Mouse (Mus musculus) kidney, adult 2 months (tissue): ENCODE measurements around the gene Fgf18. TPM values are rescaled to one million over a fixed set of nuclear protein-coding genes. Genes with fewer than 3 reads are reported as not detected.

Experiments used
- DNase-seq: peaks from one replicate; pipeline ENCODE4 v3.0.0; 2021
- H3K27ac ChIP-seq: fragments of 200-500 bp; 2 replicates; pipeline ENCODE4 v1.5.1; 2012; ENCODE audit warnings: low read depth, low read length, control low read depth, inconsistent platforms; ENCODE audit not compliant: insufficient read depth
- H3K27me3 ChIP-seq: fragments of 200-500 bp; replicated peaks from 2 replicates; pipeline ENCODE4 v1.6.1; 2012; ENCODE audit warnings: mild to moderate bottlenecking, moderate library complexity, low read length, inconsistent platforms; ENCODE audit not compliant: control insufficient read depth, insufficient read depth
- H3K36me3 ChIP-seq: fragments of 200-500 bp; 2 replicates; pipeline ENCODE4 v1.6.1; 2012; ENCODE audit warnings: mild to moderate bottlenecking, moderate library complexity, low read length, inconsistent platforms; ENCODE audit not compliant: control insufficient read depth, insufficient read depth
- H3K4me1 ChIP-seq: fragments of 200-500 bp; 2 replicates; pipeline ENCODE4 v1.6.1; 2011; ENCODE audit warnings: low read length; ENCODE audit not compliant: control insufficient read depth, insufficient read depth
- H3K4me3 ChIP-seq: fragments of 200-500 bp; 2 replicates; pipeline ENCODE4 v1.5.1; 2011; ENCODE audit warnings: mild to moderate bottlenecking, low read depth, low read length, control low read depth; ENCODE audit not compliant: insufficient read depth
- CTCF ChIP-seq: fragments of 200-500 bp; conservative IDR thresholded peaks from 2 replicates; pipeline ENCODE4 v1.5.1; 2011; ENCODE audit warnings: low read depth, mild to moderate bottlenecking, control low read depth, low read length, moderate library complexity, mixed read lengths; ENCODE audit not compliant: insufficient read depth, insufficient read length
- POLR2A ChIP-seq: fragments of 200-500 bp; IDR thresholded peaks from one replicate; pipeline ENCODE4 v1.6.1; 2011; ENCODE audit warnings: low read depth, low read length, control low read depth
- WGBS: fragments of 180-500 bp; shearing (Covaris S2); methylation state at CpG from one replicate; pipeline ENCODE4 v1.1.7; 2018; 5-methylcytosine and 5-hydroxymethylcytosine counted together
- polyA plus RNA-seq: library from polyadenylated mRNA; depleted of rRNA; stranded (reverse); fragments of >200 nt; gene quantifications from 2 replicates; pipeline ENCODE4 v1.2.3, GENCODE M21; 2012

Fgf18 gene
- polyA plus RNA-seq, 1 experiment = 0.50 TPM

DNA sequence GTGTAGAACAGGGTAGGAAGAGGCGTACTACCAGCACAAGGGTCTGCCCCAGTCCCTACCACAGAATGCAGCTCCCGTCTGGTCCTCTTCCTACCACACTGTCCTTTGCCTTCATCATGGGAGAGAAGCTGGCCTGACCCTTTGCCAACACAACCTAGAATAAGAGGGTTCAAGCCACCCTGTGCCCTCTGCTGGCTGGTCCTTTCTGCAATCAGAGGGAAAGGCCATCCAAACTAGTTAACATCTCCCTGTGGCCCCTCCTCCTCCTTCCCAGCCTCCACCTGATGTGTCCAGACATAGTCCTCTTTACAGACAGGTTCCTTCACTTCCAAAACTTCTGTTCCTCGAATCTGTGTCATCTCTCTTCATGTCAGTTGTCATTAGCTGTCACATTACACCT, 66.0 kb downstream of the Fgf18 start:
- Histone ChIP-seq H3K4me3 (no peak overlapping the region), H3K4me1 (no peaks in the 10 kb centered on the region), H3K36me3 (no peaks in the 10 kb centered on the region), H3K27ac (no peak overlapping the region), H3K27me3 (no peaks in the 10 kb centered on the region)
- 88% methylated on average over 3 of the region's 3 CpGs for WGBS
- no peak for DNase-seq
- TF ChIP-seq CTCF = no peak
- no peak for TF ChIP-seq POLR2A

DNA sequence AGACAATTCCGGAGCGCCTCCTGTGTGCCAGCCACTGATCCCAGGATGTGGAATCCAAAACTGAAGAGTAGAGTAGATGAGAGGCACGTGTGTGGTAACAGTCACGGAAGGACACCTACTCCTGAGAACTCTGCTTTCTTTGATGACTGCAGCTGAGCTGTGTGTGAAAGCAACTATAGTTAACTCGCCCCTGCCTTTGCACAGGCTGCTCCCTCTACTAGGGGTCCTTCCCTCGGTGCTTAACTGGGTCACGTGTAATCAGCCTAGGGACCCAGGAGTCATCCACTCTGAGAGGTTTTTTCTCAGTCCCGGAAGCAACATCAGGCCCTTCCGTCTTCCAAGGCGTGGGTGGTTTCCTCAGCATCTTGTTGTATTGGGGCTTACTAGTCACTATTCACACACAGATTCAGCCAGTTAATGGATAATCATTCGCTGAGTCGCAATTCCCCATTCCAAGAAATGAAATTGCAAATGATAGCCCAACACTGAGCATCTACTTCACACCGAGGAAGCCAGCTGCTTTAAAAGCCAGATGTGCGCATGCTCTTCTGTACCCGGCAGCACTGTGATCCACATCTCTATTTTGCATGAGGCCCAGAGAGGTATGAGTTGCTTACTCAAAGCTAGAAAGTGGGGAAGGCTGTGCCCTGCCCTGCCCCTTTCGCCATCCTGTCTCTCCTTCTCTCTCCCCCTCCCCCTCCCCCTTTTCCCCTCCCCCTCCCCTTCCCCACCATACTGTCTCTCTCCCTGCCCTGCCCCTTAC, 67.0 kb downstream of the Fgf18 start:
- H3K27ac ChIP-seq = no peak overlapping the region
- H3K4me3 ChIP-seq = no peak overlapping the region
- DNase-seq = no peak
- no peaks in the 10 kb centered on the region for H3K4me1 ChIP-seq
- no peaks in the 10 kb centered on the region for H3K36me3 ChIP-seq
- WGBS = 67% methylated on average over 15 of the region's 16 CpGs
- no peaks in the 10 kb centered on the region for H3K27me3 ChIP-seq
- TF ChIP-seq CTCF (no peak), POLR2A (no peak)

DNA sequence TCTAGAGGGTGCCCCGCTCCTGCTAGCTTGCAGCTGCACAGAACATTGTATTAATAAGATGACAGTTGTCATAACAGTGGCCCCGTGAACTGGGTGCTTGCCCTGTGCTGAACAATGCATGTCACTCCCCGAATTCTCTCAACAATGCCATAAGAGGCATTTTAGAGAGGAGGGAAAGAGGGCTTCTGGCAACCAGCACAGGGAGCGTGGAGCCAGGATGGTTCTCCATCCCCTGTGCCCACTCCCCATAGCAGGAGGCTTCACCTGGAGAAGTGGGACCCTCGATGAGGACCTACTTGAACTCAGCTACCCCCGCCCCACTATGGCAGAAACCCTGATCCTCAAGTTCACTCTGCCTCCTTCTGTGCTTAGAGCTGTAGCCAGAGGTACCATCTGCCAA, 67.8 kb downstream of the Fgf18 start:
- TF ChIP-seq CTCF (no peak), POLR2A (no peak)
- Histone ChIP-seq H3K27ac (no peak overlapping the region), H3K36me3 (no peaks in the 10 kb centered on the region), H3K27me3 (no peaks in the 10 kb centered on the region), H3K4me1 (no peaks in the 10 kb centered on the region), H3K4me3 (no peak overlapping the region)
- no peak for DNase-seq
- WGBS = 73% methylated on average over 6 of the region's 6 CpGs

DNA sequence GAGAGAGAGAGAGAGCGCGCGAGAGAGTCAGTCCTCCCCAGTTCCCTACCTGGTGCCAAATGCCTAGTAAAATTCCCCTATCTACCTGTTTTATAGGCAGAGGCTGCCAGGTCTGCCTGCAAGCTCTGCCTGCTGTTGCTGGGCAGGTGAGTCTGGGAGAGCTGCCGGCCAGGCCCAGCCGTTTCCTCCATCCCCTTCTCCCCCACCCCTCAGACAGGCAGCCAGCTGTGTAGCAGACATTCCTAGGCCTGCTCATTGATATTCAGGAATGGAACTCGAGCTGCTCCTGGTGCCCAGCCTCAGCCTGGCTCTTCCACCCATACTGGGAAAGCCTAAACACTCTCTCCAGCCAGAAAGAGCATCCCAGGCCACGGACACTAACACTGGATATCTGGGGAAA, 69.2 kb downstream of the Fgf18 start:
- 41% methylated on average over 7 of the region's 7 CpGs for WGBS

DNA sequence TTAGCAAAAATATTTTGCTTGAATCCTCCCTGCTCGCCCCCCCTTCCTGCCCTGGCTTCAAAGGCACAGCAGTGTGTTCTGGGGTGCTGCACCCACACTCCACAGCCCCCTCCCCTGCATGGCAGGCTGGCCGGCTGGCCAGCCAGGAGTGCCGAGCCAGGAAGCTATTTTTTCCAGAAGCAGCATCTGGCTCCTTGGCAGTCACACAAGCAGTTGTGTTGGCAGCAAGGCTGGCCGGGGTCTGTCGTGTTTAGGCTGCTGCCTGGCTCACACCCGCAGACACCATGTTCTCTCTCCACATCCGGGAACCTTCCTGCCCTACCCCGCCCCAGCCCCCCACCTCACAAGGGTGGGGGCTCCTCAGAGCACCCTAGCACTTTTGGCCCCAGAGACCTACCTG, 71.9 kb downstream of the Fgf18 start:
- H3K36me3 ChIP-seq = no peaks in the 10 kb centered on the region
- TF ChIP-seq CTCF (no peak), POLR2A (no peak)
- no peak overlapping the region for H3K27ac ChIP-seq
- no peaks in the 10 kb centered on the region for H3K4me1 ChIP-seq
- H3K27me3 ChIP-seq = no peaks in the 10 kb centered on the region
- no peak overlapping the region for H3K4me3 ChIP-seq
- DNase-seq = no peak
- 36% methylated on average over 8 of the region's 8 CpGs for WGBS

More for the DNA sequence above, 69.2 kb downstream of the Fgf18 start:
- Histone ChIP-seq H3K4me1 (no peaks in the 10 kb centered on the region), H3K4me3 (no peak overlapping the region), H3K27ac (no peak overlapping the region; the same call in 1 of the 2 replicates), H3K36me3 (no peaks in the 10 kb centered on the region), H3K27me3 (no peaks in the 10 kb centered on the region)
- no peak for TF ChIP-seq POLR2A
- TF ChIP-seq CTCF = no peak
- peak; percentile 66 for DNase-seq

DNA sequence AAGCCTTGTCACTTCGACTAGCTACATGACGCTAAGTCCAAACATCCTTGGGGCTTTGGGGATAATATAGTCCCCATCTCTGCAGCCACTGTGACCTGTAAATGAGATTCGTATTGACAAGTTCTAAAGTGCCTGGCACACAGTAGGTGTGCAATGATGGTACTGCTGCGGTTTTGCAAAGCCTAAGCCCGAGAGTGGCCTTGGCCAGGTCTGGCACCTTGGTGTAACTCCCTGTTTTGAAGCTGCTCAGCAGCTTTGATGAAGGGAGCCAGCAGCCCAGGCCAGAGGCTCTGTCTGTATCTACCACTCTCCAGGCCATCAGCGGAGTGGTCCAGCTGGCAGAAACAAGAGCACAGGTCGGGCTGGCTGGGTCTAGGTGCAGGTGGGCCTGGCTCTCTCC, 72.7 kb downstream of the Fgf18 start:
- WGBS = 72% methylated on average over 7 of the region's 7 CpGs
- no peaks in the 10 kb centered on the region for H3K36me3 ChIP-seq
- H3K4me3 ChIP-seq = no peak overlapping the region
- H3K27me3 ChIP-seq = no peaks in the 10 kb centered on the region
- H3K4me1 ChIP-seq = no peaks in the 10 kb centered on the region
- TF ChIP-seq CTCF = no peak
- TF ChIP-seq POLR2A = no peak
- no peak for DNase-seq
- no peak overlapping the region for H3K27ac ChIP-seq

DNA sequence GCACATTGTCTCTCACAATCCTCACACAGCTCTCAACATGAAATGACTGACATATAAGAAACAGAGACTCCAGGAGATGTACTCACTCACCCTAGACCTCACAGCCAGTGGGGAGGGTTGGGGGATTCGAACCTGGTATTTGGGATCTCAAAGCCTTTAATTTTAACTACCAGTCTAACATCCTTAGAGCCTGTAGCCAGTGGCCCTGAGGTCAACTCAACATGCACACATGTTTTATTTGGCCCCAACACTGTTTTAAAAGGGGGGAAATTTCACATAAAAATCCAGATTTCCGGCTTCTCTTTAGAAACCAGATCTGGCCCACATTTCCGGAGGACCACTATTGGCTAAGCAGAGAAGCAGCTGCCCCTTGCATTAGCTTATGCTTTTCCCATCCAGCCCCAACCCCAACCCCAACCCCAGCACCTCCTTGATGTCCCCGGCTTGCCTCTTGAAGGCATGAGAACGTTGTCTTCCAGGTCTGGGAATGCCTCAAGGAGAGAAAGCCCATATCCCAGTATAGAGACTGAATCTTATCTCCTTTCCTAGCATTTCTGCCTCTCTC, 75.8 kb downstream of the Fgf18 start:
- 82% methylated on average over 5 of the region's 5 CpGs for WGBS
- no peak overlapping the region for H3K4me3 ChIP-seq
- H3K27me3 ChIP-seq = no peaks in the 10 kb centered on the region
- H3K36me3 ChIP-seq = no peaks in the 10 kb centered on the region
- H3K4me1 ChIP-seq = no peaks in the 10 kb centered on the region
- H3K27ac ChIP-seq = no peak overlapping the region
- no peak for DNase-seq
- no peak for TF ChIP-seq CTCF
- TF ChIP-seq POLR2A = no peak
